Mouse (Mus musculus) megakaryocyte progenitor cell, adult 5-6 weeks (primary cell): ENCODE results near the gene Rab3ip. TPM values are rescaled to one million over a fixed set of nuclear protein-coding genes. Genes with fewer than 3 reads are reported as not detected.

Source experiments
- ATAC-seq: replicated peaks from 2 replicates; pipeline ENCODE4 v1.8.0; 2016; ENCODE audit warnings: mild to moderate bottlenecking, moderate TSS enrichment, inconsistent platforms; ENCODE audit not compliant: poor library complexity
- total RNA-seq, 2 experiments: library from RNA; stranded (forward) in 1 of 2; stranded (reverse) in 1 of 2; fragments of 157-497, 149-512 nt in 1 of 2; fragments of 200-1000 nt in 1 of 2; gene quantifications; 2 replicates each; pipeline versions ENCODE4 v1.2.3 to v1.2.4; 2015 to 2017

Rab3ip gene
- total RNA-seq, 2 experiments from 2014 or later: 6.8 to 14.1 TPM

GRCm38 (mm10) chr10:116922161-116922560 lies 28.4 kb downstream of the Rab3ip start:
- no peak for ATAC-seq

- no peak for ATAC-seq
Observed at GRCm38 (mm10) chr10:116921416-116921815, 29.2 kb downstream of the Rab3ip start.

- no peak for ATAC-seq
Observed at GRCm38 (mm10) chr10:116920641-116921040, 29.9 kb downstream of the Rab3ip start.

- ATAC-seq: peak; percentile 52
Observed at GRCm38 (mm10) chr10:116919368-116920317, 30.9 kb downstream of the Rab3ip start.

- no peak for ATAC-seq
Observed at GRCm38 (mm10) chr10:116916581-116916980, 34.0 kb downstream of the Rab3ip start.

- no peak for ATAC-seq
Observed at GRCm38 (mm10) chr10:116915286-116915685, 35.3 kb downstream of the Rab3ip start.

- no peak for ATAC-seq
Observed at GRCm38 (mm10) chr10:116914586-116914985, 36.0 kb downstream of the Rab3ip start.

GRCm38 (mm10) chr10:116913647-116914273 lies 36.8 kb downstream of the Rab3ip start:
- no peak for ATAC-seq

GRCm38 (mm10) chr10:116912850-116913249 lies 37.7 kb downstream of the Rab3ip start:
- ATAC-seq: no peak

- peak; percentile 60 for ATAC-seq
Observed at GRCm38 (mm10) chr10:116908901-116909642, 41.5 kb downstream of the Rab3ip start.

GRCm38 (mm10) chr10:116906794-116907193 lies 43.8 kb downstream of the Rab3ip start:
- peak; percentile 63 for ATAC-seq

- no peak for ATAC-seq
Observed at GRCm38 (mm10) chr10:116904503-116904908, 46.1 kb downstream of the Rab3ip start.

- ATAC-seq: no peak
Observed at GRCm38 (mm10) chr10:116896336-116897177, 54.0 kb downstream of the Rab3ip start, which contains the start of gene Myrfl. Myrfl (minus strand) TSS chr10:116896919.

GRCm38 (mm10) chr10:116895108-116895833 lies 55.3 kb downstream of the Rab3ip start:
- ATAC-seq: no peak

- ATAC-seq: peak; percentile 50; the same call in 1 of the 2 replicates
Observed at GRCm38 (mm10) chr10:116894540-116894939, 56.0 kb downstream of the Rab3ip start.

GRCm38 (mm10) chr10:116893753-116894152 lies 56.8 kb downstream of the Rab3ip start:
- ATAC-seq: peak; percentile 88

GRCm38 (mm10) chr10:116890587-116890986 lies 60.0 kb downstream of the Rab3ip start:
- ATAC-seq: no peak

GRCm38 (mm10) chr10:116884552-116884951 lies 66.0 kb downstream of the Rab3ip start:
- no peak for ATAC-seq

- ATAC-seq: no peak
Observed at GRCm38 (mm10) chr10:116883531-116883930, 67.0 kb downstream of the Rab3ip start.

- ATAC-seq: no peak
Observed at GRCm38 (mm10) chr10:116877436-116877835, 73.1 kb downstream of the Rab3ip start.
